Mouse (Mus musculus) limb, embryonic 15.5 days (tissue): Measurements from ENCODE around the gene Rem1. TPM values are rescaled to one million over a fixed set of nuclear protein-coding genes. Genes with fewer than 3 reads are reported as not detected.
"Not testable (repeated sequence)": the region's sequence is repeated elsewhere in the genome, so short reads cannot be mapped to it uniquely, and the experiment has no call there.

ENCODE experiments used
- ATAC-seq: fragments of 200-750 bp; cut with Nextera tagmentation; 2 replicates; pipeline ENCODE4 v1.8.0; 2017; ENCODE audit warnings: low read depth, moderate TSS enrichment; ENCODE audit not compliant: insufficient number of reproducible peaks, low FRiP score, low TSS enrichment
- H3K27ac ChIP-seq: fragments of 300-500 bp; sonication (generic); 2 replicates; pipeline ENCODE4 v1.5.1; 2015; ENCODE audit warnings: moderate library complexity, mild to moderate bottlenecking, inconsistent platforms
- H3K27me3 ChIP-seq: fragments of 300-500 bp; sonication (generic); 2 replicates; pipeline ENCODE4 v1.6.1; 2015; ENCODE audit warnings: inconsistent platforms
- H3K36me3 ChIP-seq: fragments of 300-500 bp; sonication (generic); 2 replicates; pipeline ENCODE4 v1.6.1; 2015; ENCODE audit warnings: inconsistent platforms
- H3K4me1 ChIP-seq: fragments of 300-500 bp; sonication (generic); 2 replicates; pipeline ENCODE4 v1.6.1; 2015; ENCODE audit warnings: inconsistent platforms
- H3K4me2 ChIP-seq: fragments of 300-500 bp; sonication (generic); 2 replicates; pipeline ENCODE4 v1.6.1; 2015; ENCODE audit warnings: mild to moderate bottlenecking, inconsistent platforms
- H3K4me3 ChIP-seq: fragments of 300-500 bp; sonication (generic); 2 replicates; pipeline ENCODE4 v1.5.1; 2015; ENCODE audit warnings: mild to moderate bottlenecking, inconsistent platforms
- H3K9ac ChIP-seq: fragments of 300-500 bp; sonication (generic); 2 replicates; pipeline ENCODE4 v1.6.1; 2015; ENCODE audit warnings: inconsistent platforms
- H3K9me3 ChIP-seq: fragments of 300-500 bp; sonication (generic); 2 replicates; pipeline ENCODE4 v1.6.1; 2016; ENCODE audit warnings: inconsistent platforms
- WGBS: fragments of 180-500 bp; shearing (Covaris S2); methylation state at CpG from one replicate; pipeline ENCODE4 v1.1.7; 2015; 5-methylcytosine and 5-hydroxymethylcytosine counted together
- polyA plus RNA-seq: library from polyadenylated mRNA; unstranded; fragments of >200 nt; fragmentation: Nextera tagmentation; extraction: Ambion mirVana; gene quantifications from 2 replicates; pipeline ENCODE4 v1.2.1, GENCODE M21; 2015

Rem1 gene
- polyA plus RNA-seq, 1 experiment from 2014 or later: 5.2 TPM

DNA sequence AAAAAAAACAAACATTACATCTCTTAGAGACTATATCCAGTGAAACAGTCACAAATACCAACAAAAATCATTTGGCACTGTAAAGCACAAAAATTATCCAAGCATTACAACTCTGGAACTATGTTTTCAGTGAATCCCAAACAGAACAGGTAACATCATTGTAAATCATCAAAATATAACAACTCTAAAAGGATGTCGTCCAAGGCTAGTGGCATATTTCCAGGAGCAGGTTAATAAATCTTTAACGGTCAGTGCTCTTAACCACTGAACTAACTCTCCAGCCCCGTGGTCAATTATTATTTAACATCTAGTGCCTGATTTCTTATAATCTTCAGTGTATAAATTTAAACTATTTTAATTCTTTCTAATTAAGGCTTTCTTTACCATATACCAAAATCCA is 39.4 kb downstream of the Rem1 start:
- not testable (repeated sequence) for H3K9ac ChIP-seq, H3K36me3 ChIP-seq, H3K27ac ChIP-seq, H3K27me3 ChIP-seq, ATAC-seq, H3K4me2 ChIP-seq, H3K9me3 ChIP-seq, H3K4me3 ChIP-seq, H3K4me1 ChIP-seq
- 56% methylated on average over 3 of the region's 3 CpGs for WGBS

DNA sequence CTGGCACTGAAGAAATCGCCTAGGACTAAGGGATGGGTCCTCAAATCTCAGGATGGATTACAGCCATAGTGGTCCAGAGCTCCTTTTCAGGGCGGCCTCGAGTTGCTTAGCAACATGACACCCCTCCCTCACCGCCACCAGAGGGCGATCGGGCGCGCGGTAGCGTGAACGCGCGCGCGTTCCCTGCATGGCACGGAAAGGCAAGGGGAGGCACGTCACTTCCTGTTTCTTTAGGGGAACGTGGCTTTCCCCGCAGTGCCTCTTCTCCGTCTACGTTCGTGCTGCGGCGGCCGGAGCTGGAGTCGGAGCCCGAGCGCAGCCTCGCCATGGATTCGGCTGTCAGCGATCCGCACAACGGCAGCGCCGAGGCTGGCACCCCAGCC is 42.5 kb downstream of the Rem1 start, which contains the start of gene H13:
Gene H13, plus strand, starts transcription at position 206 of the 383 bp plus-strand sequence.
- Histone ChIP-seq H3K4me2 (peak within 1 kb of the TSS; percentile 69), H3K36me3 (peaks cover 17% of the 10 kb centered on the region), H3K27ac (peak within 1 kb of the TSS; percentile 93), H3K27me3 (no peaks in the 10 kb centered on the region), H3K4me3 (peak within 1 kb of the TSS; percentile 63), H3K4me1 (peaks cover 38% of the 10 kb centered on the region), H3K9ac (peak within 1 kb of the TSS; percentile 79), H3K9me3 (no peaks in the 10 kb centered on the region)
- ATAC-seq: peak; percentile 71
- WGBS: under 1% methylated on average over 35 of the region's 35 CpGs

DNA sequence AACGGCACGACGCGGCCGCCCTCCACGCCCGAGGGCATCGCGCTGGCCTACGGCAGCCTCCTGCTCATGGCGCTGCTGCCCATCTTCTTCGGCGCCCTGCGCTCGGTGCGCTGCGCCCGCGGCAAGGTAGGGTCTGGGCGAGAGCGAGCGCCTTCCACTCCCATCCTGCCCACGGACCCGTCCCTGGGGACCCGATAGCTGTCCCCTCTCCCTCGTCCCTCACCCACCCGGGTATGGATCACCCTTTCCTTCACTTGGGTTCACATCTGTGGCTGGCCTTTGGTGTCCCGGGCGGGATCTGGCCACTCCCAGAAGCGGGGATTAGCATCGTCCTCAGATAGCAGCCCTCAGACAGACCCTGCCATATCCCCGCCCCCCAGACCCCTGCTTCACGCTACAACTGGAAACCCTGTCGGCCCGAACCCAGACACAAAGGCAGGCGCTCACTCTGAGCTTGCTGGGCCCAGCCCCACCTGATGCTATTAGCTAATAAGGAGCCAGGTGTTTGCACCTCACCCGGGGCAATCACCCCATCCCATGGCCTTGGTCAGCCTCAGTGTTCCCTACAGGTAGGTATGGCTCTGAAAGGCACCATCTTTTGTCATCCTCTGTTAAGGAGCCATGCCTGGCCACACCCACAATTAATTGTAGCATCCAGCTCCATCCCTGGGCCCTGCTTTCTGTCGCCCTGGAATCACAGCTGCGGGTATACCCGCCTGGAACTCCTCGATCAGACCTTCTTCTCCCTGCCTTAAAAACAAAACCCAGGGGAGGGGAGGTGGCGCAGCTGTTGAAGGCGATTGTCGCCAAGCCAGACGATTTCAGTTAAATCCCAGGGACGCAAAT is 43.1 kb downstream of the Rem1 start:
- Histone ChIP-seq H3K27ac (peak overlapping the region; percentile 93), H3K4me2 (peak overlapping the region; percentile 69), H3K4me1 (peaks cover 43% of the 10 kb centered on the region), H3K4me3 (peak overlapping the region; percentile 63), H3K9me3 (no peaks in the 10 kb centered on the region), H3K36me3 (peaks cover 17% of the 10 kb centered on the region), H3K27me3 (no peaks in the 10 kb centered on the region), H3K9ac (peak overlapping the region; percentile 79)
- under 1% methylated on average over 46 of the region's 46 CpGs for WGBS
- peak; percentile 69 for ATAC-seq

DNA sequence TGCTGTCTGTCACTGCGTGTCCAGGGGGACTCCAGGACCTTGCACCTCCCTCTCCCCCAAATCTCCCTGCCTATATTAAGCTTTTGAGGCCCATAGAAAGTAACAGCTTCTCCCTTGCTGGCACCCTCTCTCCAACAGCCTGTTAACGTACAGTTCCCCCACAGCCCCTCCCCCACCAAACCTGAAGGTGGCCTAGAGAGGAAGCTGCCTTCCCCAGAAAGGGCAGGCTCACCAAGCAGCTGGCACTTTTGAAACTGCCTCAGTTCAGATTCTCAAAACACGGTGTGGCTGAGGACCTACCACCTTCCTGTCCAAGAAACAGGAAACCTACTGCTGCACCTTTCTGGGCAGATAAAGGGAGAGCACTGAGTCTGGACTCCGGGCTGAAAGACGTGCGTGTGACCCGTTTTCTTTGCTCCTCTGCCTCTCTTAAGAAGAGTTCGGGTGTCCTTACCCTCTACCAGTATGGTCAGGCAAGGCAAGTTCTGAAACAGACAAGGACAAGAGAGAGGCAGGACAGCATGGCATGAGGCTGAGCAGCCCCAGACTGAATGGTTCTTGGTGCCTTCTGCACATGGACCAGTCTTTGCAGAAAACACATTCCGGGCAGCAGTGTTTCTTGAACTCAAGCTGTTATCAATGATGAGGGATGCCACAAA is 44.4 kb downstream of the Rem1 start:
- Histone ChIP-seq H3K27me3 (no peaks in the 10 kb centered on the region), H3K4me3 (peak overlapping the region; percentile 63), H3K9ac (peak overlapping the region; percentile 79; the same call in 1 of the 2 replicates), H3K27ac (peak overlapping the region; percentile 93), H3K4me2 (peak overlapping the region; percentile 69), H3K4me1 (peaks cover 55% of the 10 kb centered on the region), H3K36me3 (peaks cover 28% of the 10 kb centered on the region), H3K9me3 (no peaks in the 10 kb centered on the region)
- ATAC-seq: no peak
- WGBS: 51% methylated on average over 9 of the region's 9 CpGs

DNA sequence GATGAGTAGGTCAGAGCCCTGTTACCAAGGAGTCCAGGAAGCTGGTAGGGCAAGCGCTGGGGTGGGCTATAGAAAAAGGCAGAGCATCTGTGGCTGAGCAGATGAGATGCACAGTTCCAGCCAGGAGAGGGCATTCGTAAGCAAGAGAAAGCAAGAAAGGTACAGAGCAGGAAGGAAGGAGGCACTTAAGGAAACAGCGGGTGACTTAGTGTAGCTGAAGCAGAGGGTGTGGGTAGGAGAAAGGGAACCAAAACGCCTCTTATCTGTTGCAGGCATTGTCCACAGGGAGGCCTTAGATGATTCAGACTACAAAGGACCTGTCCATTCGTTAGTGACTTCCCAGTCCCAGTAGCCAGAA is 44.9 kb downstream of the Rem1 start:
- Histone ChIP-seq H3K4me1 (peaks cover 57% of the 10 kb centered on the region), H3K4me2 (peak overlapping the region; percentile 69), H3K27ac (0 out of 2 replicates have a peak overlapping the region, but pooled peaks have one; percentile 93), H3K9ac (peak overlapping the region; percentile 79; the same call in 1 of the 2 replicates), H3K27me3 (no peaks in the 10 kb centered on the region), H3K9me3 (no peaks in the 10 kb centered on the region), H3K4me3 (peak overlapping the region; percentile 63), H3K36me3 (peaks cover 33% of the 10 kb centered on the region)
- ATAC-seq: no peak
- 26% methylated on average over 5 of the region's 5 CpGs for WGBS

DNA sequence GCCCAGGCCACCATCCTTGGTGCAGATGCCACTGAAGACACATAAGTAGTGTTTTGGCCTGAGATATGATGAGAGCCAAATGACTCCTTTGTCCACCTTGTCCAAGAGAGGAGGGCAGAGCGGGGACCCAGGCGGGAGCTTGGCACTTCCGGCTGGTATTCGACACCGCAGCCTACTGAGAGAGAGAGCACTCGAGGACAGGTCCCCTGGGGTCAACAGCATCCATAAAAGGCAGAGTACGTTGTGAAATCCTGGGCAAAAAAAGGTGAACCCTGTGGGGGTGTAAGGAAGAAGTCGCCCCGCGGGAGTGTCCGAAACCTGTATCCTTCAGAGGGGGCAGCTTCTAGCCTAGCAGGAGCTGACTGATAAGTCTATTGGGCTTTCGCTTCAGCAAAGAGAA is 45.4 kb downstream of the Rem1 start:
- Histone ChIP-seq H3K4me3 (peak overlapping the region; percentile 63), H3K27me3 (no peaks in the 10 kb centered on the region), H3K36me3 (peaks cover 38% of the 10 kb centered on the region), H3K9me3 (no peaks in the 10 kb centered on the region), H3K4me1 (peaks cover 62% of the 10 kb centered on the region), H3K9ac (no peak overlapping the region), H3K4me2 (peak overlapping the region; percentile 69), H3K27ac (no peak overlapping the region)
- 77% methylated on average over 12 of the region's 12 CpGs for WGBS
- ATAC-seq: no peak

DNA sequence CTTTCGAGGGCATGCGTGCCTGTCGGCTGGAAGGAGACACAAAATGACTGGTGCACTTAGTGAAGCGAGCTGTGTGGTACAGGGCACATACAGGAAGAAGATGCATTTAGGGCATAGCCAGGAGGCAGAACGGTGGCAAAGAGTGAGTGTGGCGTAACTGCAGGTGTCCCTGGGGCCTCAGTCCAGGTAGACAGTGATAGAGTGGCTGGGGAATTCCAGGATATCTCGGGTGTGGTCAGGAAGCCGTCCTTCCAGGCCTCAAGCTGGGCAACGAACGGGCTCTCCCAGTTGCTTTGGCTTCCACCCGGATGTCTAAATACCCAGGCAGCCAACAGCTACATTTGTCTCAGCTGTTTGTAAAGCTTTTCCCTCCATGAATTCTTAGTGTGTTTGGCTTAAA is 47.4 kb downstream of the Rem1 start:
- Histone ChIP-seq H3K27me3 (no peaks in the 10 kb centered on the region), H3K4me1 (peaks cover 62% of the 10 kb centered on the region), H3K4me2 (no peak overlapping the region), H3K9ac (no peak overlapping the region), H3K27ac (peak overlapping the region; percentile 35; the same call in 1 of the 2 replicates), H3K9me3 (no peaks in the 10 kb centered on the region), H3K36me3 (peaks cover 55% of the 10 kb centered on the region), H3K4me3 (no peak overlapping the region)
- no peak for ATAC-seq
- 72% methylated on average over 11 of the region's 11 CpGs for WGBS

DNA sequence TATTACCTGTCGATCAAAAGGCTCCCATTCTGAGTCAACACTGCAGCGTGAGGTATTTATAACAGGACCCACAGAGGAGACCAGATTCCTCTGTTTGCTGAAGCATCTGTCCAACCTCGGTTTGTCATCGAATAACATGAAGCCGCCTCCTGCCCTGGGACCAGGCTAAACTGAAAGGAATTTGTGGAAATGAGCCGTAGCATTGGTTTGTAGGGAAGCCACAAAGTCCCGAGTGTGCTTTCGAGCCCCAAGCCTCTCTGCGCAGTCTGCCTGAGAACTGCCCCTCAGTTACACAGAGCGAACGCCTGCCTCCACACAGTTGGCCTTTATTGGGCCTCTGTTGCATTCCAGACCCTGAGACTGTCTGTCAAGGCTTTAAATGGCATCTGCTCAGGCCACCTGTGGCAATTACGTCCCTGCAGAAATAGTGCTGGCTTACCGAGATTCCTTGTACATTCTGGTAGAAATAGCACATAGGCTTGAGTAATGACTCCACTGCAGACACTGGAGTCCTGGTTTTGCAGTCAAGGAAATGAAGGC is 48.6 kb downstream of the Rem1 start:
- H3K27ac ChIP-seq: peak overlapping the region; percentile 35; the same call in 1 of the 2 replicates
- peak; percentile 53; the same call in 1 of the 2 replicates for ATAC-seq
- peaks cover 62% of the 10 kb centered on the region for H3K4me1 ChIP-seq

DNA sequence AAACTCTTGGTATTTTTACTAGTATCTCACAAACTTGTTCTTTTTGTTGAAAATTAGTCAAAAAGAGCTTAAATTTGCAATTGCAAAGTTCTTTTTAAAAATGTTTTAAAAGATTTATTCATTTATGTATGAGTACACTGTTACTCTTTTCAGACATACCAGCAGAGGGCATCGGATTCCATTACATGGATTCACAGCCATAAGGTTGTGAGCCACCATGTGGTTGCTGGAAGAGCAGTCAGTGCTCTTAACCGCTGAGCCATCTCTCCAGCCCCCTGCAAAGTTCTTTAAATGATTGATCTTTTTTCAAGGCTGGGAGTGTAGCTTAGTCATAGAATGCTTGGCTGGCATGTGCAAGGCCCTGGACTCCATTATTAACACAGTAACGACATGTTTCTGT is 51.6 kb downstream of the Rem1 start:
- H3K4me3 ChIP-seq: no peak overlapping the region
- ATAC-seq: no peak
- H3K4me2 ChIP-seq: no peak overlapping the region
- H3K4me1 ChIP-seq: peaks cover 33% of the 10 kb centered on the region
- WGBS: 57% methylated on average over 3 of the region's 3 CpGs
- H3K27me3 ChIP-seq: no peaks in the 10 kb centered on the region
- peaks cover 84% of the 10 kb centered on the region for H3K36me3 ChIP-seq
- H3K9ac ChIP-seq: no peak overlapping the region
- H3K9me3 ChIP-seq: no peaks in the 10 kb centered on the region
- H3K27ac ChIP-seq: no peak overlapping the region

More for the DNA sequence above, 48.6 kb downstream of the Rem1 start:
- no peak overlapping the region for H3K4me2 ChIP-seq
- H3K9me3 ChIP-seq: no peaks in the 10 kb centered on the region
- H3K9ac ChIP-seq: no peak overlapping the region
- 39% methylated on average over 13 of the region's 13 CpGs for WGBS
- no peaks in the 10 kb centered on the region for H3K27me3 ChIP-seq
- no peak overlapping the region for H3K4me3 ChIP-seq
- H3K36me3 ChIP-seq: peaks cover 67% of the 10 kb centered on the region

DNA sequence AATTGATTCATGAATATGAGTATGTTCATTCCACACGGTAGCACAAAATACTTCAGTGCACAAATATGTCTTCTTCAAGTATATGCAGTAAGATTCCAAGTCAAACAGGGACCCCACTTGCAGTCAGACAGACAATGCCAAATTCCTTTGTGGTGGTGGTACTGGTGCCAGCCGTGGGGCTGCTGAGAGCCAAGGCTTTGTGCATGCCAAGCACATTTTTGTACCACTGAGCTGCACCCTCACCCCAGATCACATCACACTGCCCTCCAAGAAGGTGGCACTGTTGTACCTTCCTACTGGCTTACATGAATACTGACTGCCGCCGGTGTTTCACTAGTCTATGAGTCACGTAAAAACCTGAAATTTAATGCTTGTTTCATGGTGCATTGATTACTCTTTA is 52.2 kb downstream of the Rem1 start:
- Histone ChIP-seq H3K9ac (no peak overlapping the region), H3K4me3 (no peak overlapping the region), H3K36me3 (peaks cover 89% of the 10 kb centered on the region), H3K4me2 (no peak overlapping the region), H3K4me1 (peaks cover 29% of the 10 kb centered on the region), H3K9me3 (no peaks in the 10 kb centered on the region), H3K27me3 (no peaks in the 10 kb centered on the region), H3K27ac (no peak overlapping the region)
- no peak for ATAC-seq
- 86% methylated on average over 5 of the region's 5 CpGs for WGBS

DNA sequence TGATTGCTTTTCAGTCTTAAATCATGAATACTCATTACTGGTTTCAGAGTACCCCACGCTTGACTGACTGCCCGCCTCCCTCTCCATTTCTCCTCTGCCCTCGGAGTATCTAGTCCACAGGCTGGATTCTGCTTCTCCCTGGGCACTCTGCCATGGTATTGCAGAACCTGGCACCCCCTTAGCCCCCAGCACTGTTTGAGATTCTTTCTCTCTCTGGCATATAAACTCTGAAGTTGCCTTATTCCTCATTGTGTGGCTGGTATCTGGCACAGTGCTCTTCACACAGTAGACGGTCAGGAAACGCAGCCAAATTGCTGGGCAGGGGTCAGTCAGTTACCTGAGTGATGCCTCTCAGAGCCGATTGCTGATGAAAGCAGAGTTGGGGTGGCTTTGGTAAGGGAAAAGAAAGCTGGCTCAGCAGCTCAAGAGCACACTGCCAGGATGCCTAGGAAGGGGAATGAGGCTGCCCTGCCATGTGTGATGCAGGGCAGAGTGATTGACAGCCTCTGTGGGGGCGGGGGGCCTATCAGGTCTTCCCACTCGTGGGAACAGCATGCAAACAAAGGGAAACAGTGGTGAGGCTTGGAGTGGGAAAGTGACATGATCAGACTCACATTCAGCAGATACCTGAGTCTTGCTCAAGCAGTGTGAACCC is 53.1 kb downstream of the Rem1 start:
- Histone ChIP-seq H3K27ac (no peak overlapping the region), H3K36me3 (peaks cover 95% of the 10 kb centered on the region), H3K27me3 (no peaks in the 10 kb centered on the region), H3K9me3 (no peaks in the 10 kb centered on the region), H3K4me2 (no peak overlapping the region), H3K4me3 (no peak overlapping the region), H3K9ac (no peak overlapping the region), H3K4me1 (peaks cover 21% of the 10 kb centered on the region)
- WGBS: 84% methylated on average over 8 of the region's 8 CpGs
- ATAC-seq: no peak
